Mouse (Mus musculus): Measurements from ENCODE around the gene Gucy2c. TPM values are rescaled to one million over a fixed set of nuclear protein-coding genes. Genes with fewer than 3 reads are reported as not detected.

Gucy2c gene
- polyA plus RNA-seq, 1 experiment from 2014 or later: 0.10 TPM

- Histone ChIP-seq H3K9me3 (ENCODE audit: control insufficient read depth, low read length) (no peaks in the 10 kb centered on the region), H3K27me3 (replicated peaks; ENCODE audit: control insufficient read depth, insufficient read depth, low read length) (no peaks in the 10 kb centered on the region), H3K9ac (ENCODE audit: low read depth, low read length) (no peak overlapping the region), H3K27ac (ENCODE audit: low read depth, low read length) (no peak overlapping the region), H3K4me2 (ENCODE audit: low read length) (no peak overlapping the region), H3K4me3 (ENCODE audit: low read length) (no peak overlapping the region), H3K36me3 (ENCODE audit: control insufficient read depth, insufficient read depth, low read length) (no peaks in the 10 kb centered on the region), H3K4me1 (ENCODE audit: control insufficient read depth, insufficient read depth, low read depth, low read length) (no peaks in the 10 kb centered on the region)
- ATAC-seq: no peak
- 89% methylated on average over 8 of the region's 8 CpGs for WGBS
These were observed 12.4 kb downstream of the Gucy2c start for GRCm38 (mm10) chr6:136769143-136769542.

- 74% methylated on average over 1 of the region's 1 CpGs for WGBS
- H3K27ac ChIP-seq (ENCODE audit: low read depth, low read length): no peak overlapping the region
- no peaks in the 10 kb centered on the region for H3K4me1 ChIP-seq (ENCODE audit: control insufficient read depth, insufficient read depth, low read depth, low read length)
- no peaks in the 10 kb centered on the region for H3K9me3 ChIP-seq (ENCODE audit: control insufficient read depth, low read length)
- no peaks in the 10 kb centered on the region for H3K36me3 ChIP-seq (ENCODE audit: control insufficient read depth, insufficient read depth, low read length)
- H3K9ac ChIP-seq (ENCODE audit: low read depth, low read length): no peak overlapping the region
- ATAC-seq: peak; percentile 75
- H3K4me2 ChIP-seq (ENCODE audit: low read length): no peak overlapping the region
- H3K4me3 ChIP-seq (ENCODE audit: low read length): no peak overlapping the region
- no peaks in the 10 kb centered on the region for H3K27me3 ChIP-seq (replicated peaks; ENCODE audit: control insufficient read depth, insufficient read depth, low read length)
These were observed 17.7 kb downstream of the Gucy2c start for GRCm38 (mm10) chr6:136763912-136764311.

- no peaks in the 10 kb centered on the region for H3K4me1 ChIP-seq (ENCODE audit: control insufficient read depth, insufficient read depth, low read depth, low read length)
- H3K4me2 ChIP-seq (ENCODE audit: low read length): no peak overlapping the region
- WGBS: 88% methylated on average over 11 of the region's 11 CpGs
- no peaks in the 10 kb centered on the region for H3K36me3 ChIP-seq (ENCODE audit: control insufficient read depth, insufficient read depth, low read length)
- no peaks in the 10 kb centered on the region for H3K27me3 ChIP-seq (replicated peaks; ENCODE audit: control insufficient read depth, insufficient read depth, low read length)
- H3K9me3 ChIP-seq (ENCODE audit: control insufficient read depth, low read length): no peaks in the 10 kb centered on the region
- no peak for ATAC-seq
- H3K4me3 ChIP-seq (ENCODE audit: low read length): no peak overlapping the region
- no peak overlapping the region for H3K27ac ChIP-seq (ENCODE audit: low read depth, low read length)
- no peak overlapping the region for H3K9ac ChIP-seq (ENCODE audit: low read depth, low read length)
These were observed 31.0 kb downstream of the Gucy2c start for GRCm38 (mm10) chr6:136750567-136750966.

GRCm38 (mm10) chr6:136745586-136745985 lies 36.0 kb downstream of the Gucy2c start:
- Histone ChIP-seq H3K4me1 (ENCODE audit: control insufficient read depth, insufficient read depth, low read depth, low read length) (no peaks in the 10 kb centered on the region), H3K4me3 (ENCODE audit: low read length) (no peak overlapping the region), H3K9ac (ENCODE audit: low read depth, low read length) (no peak overlapping the region), H3K36me3 (ENCODE audit: control insufficient read depth, insufficient read depth, low read length) (no peaks in the 10 kb centered on the region), H3K27ac (ENCODE audit: low read depth, low read length) (no peak overlapping the region), H3K27me3 (replicated peaks; ENCODE audit: control insufficient read depth, insufficient read depth, low read length) (no peaks in the 10 kb centered on the region), H3K9me3 (ENCODE audit: control insufficient read depth, low read length) (no peaks in the 10 kb centered on the region), H3K4me2 (ENCODE audit: low read length) (no peak overlapping the region)
- ATAC-seq: no peak
- WGBS: 83% methylated on average over 5 of the region's 5 CpGs

GRCm38 (mm10) chr6:136743729-136744128 lies 37.8 kb downstream of the Gucy2c start:
- H3K4me2 ChIP-seq (ENCODE audit: low read length): no peak overlapping the region
- no peaks in the 10 kb centered on the region for H3K4me1 ChIP-seq (ENCODE audit: control insufficient read depth, insufficient read depth, low read depth, low read length)
- H3K27me3 ChIP-seq (replicated peaks; ENCODE audit: control insufficient read depth, insufficient read depth, low read length): no peaks in the 10 kb centered on the region
- 87% methylated on average over 7 of the region's 7 CpGs for WGBS
- no peaks in the 10 kb centered on the region for H3K9me3 ChIP-seq (ENCODE audit: control insufficient read depth, low read length)
- no peak overlapping the region for H3K4me3 ChIP-seq (ENCODE audit: low read length)
- H3K9ac ChIP-seq (ENCODE audit: low read depth, low read length): no peak overlapping the region
- ATAC-seq: no peak
- H3K27ac ChIP-seq (ENCODE audit: low read depth, low read length): no peak overlapping the region
- H3K36me3 ChIP-seq (ENCODE audit: control insufficient read depth, insufficient read depth, low read length): no peaks in the 10 kb centered on the region

GRCm38 (mm10) chr6:136742352-136743118 lies 39.0 kb downstream of the Gucy2c start:
- Histone ChIP-seq H3K27me3 (replicated peaks; ENCODE audit: control insufficient read depth, insufficient read depth, low read length) (no peaks in the 10 kb centered on the region), H3K4me1 (ENCODE audit: control insufficient read depth, insufficient read depth, low read depth, low read length) (no peaks in the 10 kb centered on the region), H3K27ac (ENCODE audit: low read depth, low read length) (no peak overlapping the region), H3K4me3 (ENCODE audit: low read length) (no peak overlapping the region), H3K4me2 (ENCODE audit: low read length) (no peak overlapping the region), H3K9ac (ENCODE audit: low read depth, low read length) (no peak overlapping the region), H3K36me3 (ENCODE audit: control insufficient read depth, insufficient read depth, low read length) (no peaks in the 10 kb centered on the region), H3K9me3 (ENCODE audit: control insufficient read depth, low read length) (no peaks in the 10 kb centered on the region)
- peak; percentile 91 for ATAC-seq
- 45% methylated on average over 10 of the region's 10 CpGs for WGBS

- no peaks in the 10 kb centered on the region for H3K27me3 ChIP-seq (replicated peaks; ENCODE audit: control insufficient read depth, insufficient read depth, low read length)
- ATAC-seq: no peak
- no peak overlapping the region for H3K4me2 ChIP-seq (ENCODE audit: low read length)
- H3K27ac ChIP-seq (ENCODE audit: low read depth, low read length): no peak overlapping the region
- H3K4me1 ChIP-seq (ENCODE audit: control insufficient read depth, insufficient read depth, low read depth, low read length): no peaks in the 10 kb centered on the region
- WGBS: 87% methylated on average over 10 of the region's 10 CpGs
- H3K4me3 ChIP-seq (ENCODE audit: low read length): no peak overlapping the region
- H3K36me3 ChIP-seq (ENCODE audit: control insufficient read depth, insufficient read depth, low read length): no peaks in the 10 kb centered on the region
- no peaks in the 10 kb centered on the region for H3K9me3 ChIP-seq (ENCODE audit: control insufficient read depth, low read length)
- H3K9ac ChIP-seq (ENCODE audit: low read depth, low read length): no peak overlapping the region
These were observed 40.3 kb downstream of the Gucy2c start for GRCm38 (mm10) chr6:136741281-136741680.

GRCm38 (mm10) chr6:136735766-136736165 lies 45.8 kb downstream of the Gucy2c start:
- no peak overlapping the region for H3K4me2 ChIP-seq (ENCODE audit: low read length)
- H3K4me1 ChIP-seq (ENCODE audit: control insufficient read depth, insufficient read depth, low read depth, low read length): no peaks in the 10 kb centered on the region
- no peak for ATAC-seq
- no peak overlapping the region for H3K9ac ChIP-seq (ENCODE audit: low read depth, low read length)
- no peak overlapping the region for H3K27ac ChIP-seq (ENCODE audit: low read depth, low read length)
- WGBS: 89% methylated on average over 7 of the region's 7 CpGs
- no peak overlapping the region for H3K4me3 ChIP-seq (ENCODE audit: low read length)
- H3K9me3 ChIP-seq (ENCODE audit: control insufficient read depth, low read length): no peaks in the 10 kb centered on the region
- H3K36me3 ChIP-seq (ENCODE audit: control insufficient read depth, insufficient read depth, low read length): no peaks in the 10 kb centered on the region
- H3K27me3 ChIP-seq (replicated peaks; ENCODE audit: control insufficient read depth, insufficient read depth, low read length): no peaks in the 10 kb centered on the region

GRCm38 (mm10) chr6:136728144-136728543 lies 53.4 kb downstream of the Gucy2c start:
- Histone ChIP-seq H3K36me3 (ENCODE audit: control insufficient read depth, insufficient read depth, low read length) (no peaks in the 10 kb centered on the region), H3K9me3 (ENCODE audit: control insufficient read depth, low read length) (no peaks in the 10 kb centered on the region), H3K4me3 (ENCODE audit: low read length) (no peak overlapping the region), H3K4me1 (ENCODE audit: control insufficient read depth, insufficient read depth, low read depth, low read length) (no peaks in the 10 kb centered on the region), H3K27me3 (replicated peaks; ENCODE audit: control insufficient read depth, insufficient read depth, low read length) (no peaks in the 10 kb centered on the region), H3K9ac (ENCODE audit: low read depth, low read length) (no peak overlapping the region), H3K27ac (ENCODE audit: low read depth, low read length) (no peak overlapping the region), H3K4me2 (ENCODE audit: low read length) (no peak overlapping the region)
- 95% methylated on average over 14 of the region's 14 CpGs for WGBS
- ATAC-seq: no peak
